13 mouse cellular contexts compared by ENCODE assay signal in the genomic region with DNA sequence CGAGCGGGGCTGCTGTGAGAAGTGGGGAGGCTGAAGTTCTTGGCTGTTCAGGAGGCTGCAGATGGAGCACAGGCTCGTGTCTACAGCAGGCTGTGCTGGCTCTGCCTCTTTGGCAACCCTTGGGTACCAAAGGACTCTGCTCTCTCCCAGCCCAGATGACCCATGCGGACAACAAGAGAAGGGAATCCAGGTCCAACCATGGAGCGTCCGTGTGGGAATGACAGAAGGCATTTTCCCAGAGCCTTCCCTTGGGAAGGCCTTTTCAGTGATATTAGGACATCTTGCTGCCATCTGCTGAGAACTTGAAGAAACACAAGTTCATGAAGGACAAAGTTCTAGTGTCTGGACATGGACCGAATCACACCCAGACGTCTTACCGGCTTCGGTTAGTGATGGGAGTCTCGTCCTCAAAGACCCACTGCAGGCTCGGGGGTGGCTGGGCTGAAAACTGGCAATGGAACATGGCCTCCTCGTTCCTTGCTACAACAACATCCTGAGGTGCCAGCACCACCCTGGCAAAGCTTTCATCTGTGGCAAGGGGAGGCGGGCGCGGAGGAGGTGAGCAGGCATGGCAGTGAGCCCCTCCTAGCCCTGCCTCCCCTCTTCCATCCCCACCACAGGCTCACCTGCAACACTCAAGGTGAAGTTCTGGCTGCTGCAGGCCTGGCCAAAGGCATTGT. TPM values are rescaled to one million over a fixed set of nuclear protein-coding genes. Genes with fewer than 3 reads are reported as not detected.
DNase-seq lines count a peak whose midpoint lies in the region; ATAC-seq and TF ChIP-seq lines count a peak whose summit lies in the region.
"Had no signal": no experiment of that assay in that cellular context is flagged by ENCODE, and none has a peak within 500 bp of the region (broad histone marks: within the 10 kb centered on the region; RNA-seq: fewer than 3 reads in every experiment).

No protein-coding gene starts in this region.

- no peak overlapping the region for H3K9ac ChIP-seq in embryonic facial prominence, embryonic 14.5 days (ENCODE audit: low read depth, low read length)
- no peak overlapping the region for H3K9ac ChIP-seq in liver, postnatal 0 days (replicated peaks)

- 0 out of 2 replicates have a peak overlapping the region, but pooled peaks have one; percentile 13 for H3K27ac ChIP-seq in embryonic facial prominence, embryonic 14.5 days (replicated peaks; ENCODE audit: low read depth, low read length)
- H3K27ac ChIP-seq in embryonic facial prominence, embryonic 10.5 days (replicated peaks): no peak overlapping the region; the same call in 1 of the 2 replicates
- peak overlapping the region; percentile 39; the same call in 1 of the 2 replicates for H3K27ac ChIP-seq in liver, postnatal 0 days (ENCODE audit: low read depth)
- H3K27ac ChIP-seq: forebrain, embryonic 10.5 days had no signal

- no peak for TF ChIP-seq EP300 in liver, postnatal 0 days (IDR thresholded peaks at IDR 0.05; ENCODE audit: low read depth)

- DNase-seq in embryonic facial prominence, embryonic 14.5 days (ENCODE audit: low spot score): no peak
- no peak for DNase-seq in embryonic facial prominence, embryonic 10.5 days (ENCODE audit: low spot score)
- DNase-seq in left cerebral cortex, postnatal 4 days: peak; percentile 50
- DNase-seq in left cerebral cortex, postnatal 10 days (ENCODE audit: extremely low spot score in 1 of 2, low spot score in 2 of 2): no peak
- peak; percentile 41 for DNase-seq in cerebellum, adult 9-10 months
- no peak for DNase-seq in liver, postnatal 0 days
- DNase-seq in thymus, postnatal 25 days: no peak
- no peak for DNase-seq in urinary bladder, postnatal 25 days (ENCODE audit: low spot score)
- DNase-seq: adrenal gland, postnatal 14 days; embryo, embryonic 11 days; gastrocnemius, postnatal 36 days; heart, postnatal 10 days had no signal

- no peak for ATAC-seq in embryonic facial prominence, embryonic 14.5 days (ENCODE audit: low read depth)
- ATAC-seq in liver, postnatal 0 days: peak; percentile 49

- peaks cover 13% of the 10 kb centered on the region for H3K4me1 ChIP-seq in embryonic facial prominence, embryonic 14.5 days (ENCODE audit: control insufficient read depth, insufficient read depth, low read length)
- peaks cover 15% of the 10 kb centered on the region for H3K4me1 ChIP-seq in embryonic facial prominence, embryonic 10.5 days
- H3K4me1 ChIP-seq in liver, postnatal 0 days (ENCODE audit: insufficient read depth): peaks cover 8% of the 10 kb centered on the region

- no peak overlapping the region for H3K4me3 ChIP-seq in embryonic facial prominence, embryonic 14.5 days (ENCODE audit: low read depth, low read length)
- no peak overlapping the region for H3K4me3 ChIP-seq in embryonic facial prominence, embryonic 10.5 days
- H3K4me3 ChIP-seq in liver, postnatal 0 days (ENCODE audit: low read depth, low read length): no peak overlapping the region
- H3K4me3 ChIP-seq: forebrain, embryonic 10.5 days had no signal

- H3K9me3 ChIP-seq in embryonic facial prominence, embryonic 14.5 days (ENCODE audit: control insufficient read depth, low read length): no peaks in the 10 kb centered on the region
- H3K9me3 ChIP-seq in embryonic facial prominence, embryonic 10.5 days: no peaks in the 10 kb centered on the region
- no peaks in the 10 kb centered on the region for H3K9me3 ChIP-seq in liver, postnatal 0 days (ENCODE audit: low read length)
- H3K9me3 ChIP-seq: forebrain, embryonic 10.5 days had no signal

- WGBS in embryonic facial prominence, embryonic 14.5 days: 85% methylated on average over 16 of the region's 16 CpGs
- WGBS in embryonic facial prominence, embryonic 10.5 days: 92% methylated on average over 16 of the region's 16 CpGs
- WGBS in liver, postnatal 0 days (ENCODE audit: insufficient replicate concordance): 79% methylated on average over 16 of the region's 16 CpGs

- no peaks in the 10 kb centered on the region for H3K27me3 ChIP-seq in embryonic facial prominence, embryonic 14.5 days (replicated peaks; ENCODE audit: control insufficient read depth, insufficient read depth, low read length)
- H3K27me3 ChIP-seq in embryonic facial prominence, embryonic 10.5 days (replicated peaks; ENCODE audit: low read depth, poor library complexity, severe bottlenecking): no peaks in the 10 kb centered on the region
- H3K27me3 ChIP-seq in liver, postnatal 0 days (ENCODE audit: insufficient read depth, low read length): no peaks in the 10 kb centered on the region

- peak; percentile 12; the same call in 1 of the 2 replicates for TF ChIP-seq CTCF in liver, postnatal 0 days (IDR thresholded peaks at IDR 0.05; ENCODE audit: low read depth)

- no peak overlapping the region for H3K4me2 ChIP-seq in embryonic facial prominence, embryonic 14.5 days (ENCODE audit: low read depth, low read length)
- peak overlapping the region; percentile 36 for H3K4me2 ChIP-seq in liver, postnatal 0 days (ENCODE audit: low read depth, low read length)

- intact Hi-C loops in left cerebral cortex, postnatal 4 days (cut with DNase I): no loop called here
- intact Hi-C loops in left cerebral cortex, postnatal 10 days (cut with DNase I): no loop called here

- H3K36me3 ChIP-seq in embryonic facial prominence, embryonic 14.5 days (ENCODE audit: control insufficient read depth, insufficient read depth, low read length): peaks cover 61% of the 10 kb centered on the region
- H3K36me3 ChIP-seq in embryonic facial prominence, embryonic 10.5 days (replicated peaks): peaks cover 75% of the 10 kb centered on the region
- H3K36me3 ChIP-seq in liver, postnatal 0 days (replicated peaks; ENCODE audit: insufficient read depth, low read length): 0 out of 2 replicates have a peak, but pooled peaks cover 2% of the 10 kb centered on the region

RNA-seq across cellular contexts. Expression of gene Srf, which starts 33.8 kb away (rescaled TPM):
- polyA plus RNA-seq in embryonic facial prominence, embryonic 14.5 days (2014; fragmentation: Nextera tagmentation; extraction: Ambion mirVana): 10.5 and 14.0 TPM in 2 replicates
- polyA plus RNA-seq in embryonic facial prominence, embryonic 10.5 days (2016; fragmentation: Nextera tagmentation; extraction: Ambion mirVana): 5.6 and 7.0 TPM in 2 replicates
- total RNA-seq in left cerebral cortex, postnatal 4 days (2021): 10 to 100 TPM; 55.2 to 58.1 TPM
- 10 to 100 TPM; 39.9 to 44.9 TPM for total RNA-seq in left cerebral cortex, postnatal 10 days (2021)
- polyA plus RNA-seq in liver, postnatal 0 days (2015; fragmentation: Nextera tagmentation; extraction: Ambion mirVana): 1.3 and 1.9 TPM in 2 replicates

RNA-seq across cellular contexts. Expression of gene Ptk7, which starts 39.5 kb away (rescaled TPM):
- 68.0 and 90.7 TPM in 2 replicates for polyA plus RNA-seq in embryonic facial prominence, embryonic 14.5 days (2014; fragmentation: Nextera tagmentation; extraction: Ambion mirVana)
- polyA plus RNA-seq in embryonic facial prominence, embryonic 10.5 days (2016; fragmentation: Nextera tagmentation; extraction: Ambion mirVana): 92.5 and 95.1 TPM in 2 replicates
- 10 to 100 TPM; 29.8 to 30.6 TPM for total RNA-seq in left cerebral cortex, postnatal 4 days (2021)
- 10 to 100 TPM; 18.5 to 18.8 TPM for total RNA-seq in left cerebral cortex, postnatal 10 days (2021)
- 3.0 and 3.5 TPM in 2 replicates for polyA plus RNA-seq in liver, postnatal 0 days (2015; fragmentation: Nextera tagmentation; extraction: Ambion mirVana)

RNA-seq across cellular contexts. Expression of gene Cul9, which starts 43.6 kb away (rescaled TPM):
- 5.5 and 6.0 TPM in 2 replicates for polyA plus RNA-seq in embryonic facial prominence, embryonic 14.5 days (2014; fragmentation: Nextera tagmentation; extraction: Ambion mirVana)
- 5.2 and 6.1 TPM in 2 replicates for polyA plus RNA-seq in embryonic facial prominence, embryonic 10.5 days (2016; fragmentation: Nextera tagmentation; extraction: Ambion mirVana)
- total RNA-seq in left cerebral cortex, postnatal 4 days (2021): 10 to 100 TPM; 48.0 to 49.9 TPM
- total RNA-seq in left cerebral cortex, postnatal 10 days (2021): 10 to 100 TPM; 41.7 to 43.5 TPM
- 1.0 and 1.3 TPM in 2 replicates for polyA plus RNA-seq in liver, postnatal 0 days (2015; fragmentation: Nextera tagmentation; extraction: Ambion mirVana)

RNA-seq across cellular contexts. Expression of gene Klc4, which starts 56.0 kb away (rescaled TPM):
- 15.8 and 20.3 TPM in 2 replicates for polyA plus RNA-seq in embryonic facial prominence, embryonic 14.5 days (2014; fragmentation: Nextera tagmentation; extraction: Ambion mirVana)
- 29.0 and 32.0 TPM in 2 replicates for polyA plus RNA-seq in embryonic facial prominence, embryonic 10.5 days (2016; fragmentation: Nextera tagmentation; extraction: Ambion mirVana)
- total RNA-seq in left cerebral cortex, postnatal 4 days (2021): 10 to 100 TPM; 18.9 to 20.4 TPM
- total RNA-seq in left cerebral cortex, postnatal 10 days (2021): 10 to 100 TPM; 14.7 to 15.0 TPM
- polyA plus RNA-seq in liver, postnatal 0 days (2015; fragmentation: Nextera tagmentation; extraction: Ambion mirVana): 10.7 and 12.6 TPM in 2 replicates

RNA-seq across cellular contexts. Expression of gene Mrpl2, which starts 56.3 kb away (rescaled TPM):
- polyA plus RNA-seq in embryonic facial prominence, embryonic 14.5 days (2014; fragmentation: Nextera tagmentation; extraction: Ambion mirVana): 91.8 and 100 TPM in 2 replicates
- polyA plus RNA-seq in embryonic facial prominence, embryonic 10.5 days (2016; fragmentation: Nextera tagmentation; extraction: Ambion mirVana): 124 and 142 TPM in 2 replicates
- 10 to 100 TPM; 34.3 to 43.6 TPM for total RNA-seq in left cerebral cortex, postnatal 4 days (2021)
- 10 to 100 TPM; 44.6 to 50.5 TPM for total RNA-seq in left cerebral cortex, postnatal 10 days (2021)
- 75.2 and 79.3 TPM in 2 replicates for polyA plus RNA-seq in liver, postnatal 0 days (2015; fragmentation: Nextera tagmentation; extraction: Ambion mirVana)

Comparison
In these comparisons a context has a peak if more than half of its experiments do, and no peak if none do; other contexts are left out.
1. DNase-seq: peak in left cerebral cortex, postnatal 4 days (single experiment) and cerebellum, adult 9-10 months (single experiment); none in embryonic facial prominence, embryonic 14.5 days (single experiment), embryonic facial prominence, embryonic 10.5 days (single experiment), left cerebral cortex, postnatal 10 days (0 of 2), liver, postnatal 0 days (single experiment), thymus, postnatal 25 days (single experiment) and urinary bladder, postnatal 25 days (single experiment).
2. RNA of gene Ptk7, which starts 39.5 kb away (polyA plus RNA-seq): 92.5 to 95.1 TPM in embryonic facial prominence, embryonic 10.5 days and 68.0 to 90.7 TPM in embryonic facial prominence, embryonic 14.5 days; 3.0 to 3.5 TPM in liver, postnatal 0 days; every median in the first group is over 10 times any median in the second.